Mouse (Mus musculus) liver, adult (tissue): ENCODE data around the gene Hspbap1.
A peak's percentile ranks its signal among the peaks of the same experiment; 100 is the strongest.

Experiments
- GATA4 ChIP-seq: IDR thresholded peaks from 2 replicates; pipeline ENCODE4 v1.6.1; 2014; ENCODE audit warnings: mild to moderate bottlenecking, low read length; ENCODE audit not compliant: insufficient replicate concordance

The Hspbap1 gene

GRCm38 (mm10) chr16:35769878-35770657, at the start of gene Hspbap1:
Hspbap1 (plus strand) TSS chr16:35770375.
- TF ChIP-seq GATA4, result peak; percentile 21; the same call in 1 of the 2 replicates

DNA sequence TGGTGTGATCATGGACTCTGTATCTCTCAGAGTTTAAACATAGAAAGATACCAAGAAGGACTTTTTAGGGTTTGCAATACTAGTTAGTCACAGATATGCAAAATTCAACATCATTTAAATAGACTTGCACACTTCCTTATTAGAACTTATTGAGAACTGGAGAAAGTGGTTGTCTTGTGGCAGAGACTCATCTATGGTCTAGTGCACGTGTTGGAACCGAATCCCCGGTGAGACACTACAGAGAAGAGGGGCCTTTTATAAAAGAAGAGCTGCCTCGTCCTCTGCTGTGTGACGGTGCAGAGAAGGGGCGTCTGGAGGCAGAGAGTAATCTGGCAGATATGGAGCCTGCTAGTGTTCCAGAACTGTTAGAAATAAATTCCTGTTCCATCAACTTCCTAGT, 45.6 kb upstream of the Hspbap1 start:
- no peak for TF ChIP-seq GATA4

DNA sequence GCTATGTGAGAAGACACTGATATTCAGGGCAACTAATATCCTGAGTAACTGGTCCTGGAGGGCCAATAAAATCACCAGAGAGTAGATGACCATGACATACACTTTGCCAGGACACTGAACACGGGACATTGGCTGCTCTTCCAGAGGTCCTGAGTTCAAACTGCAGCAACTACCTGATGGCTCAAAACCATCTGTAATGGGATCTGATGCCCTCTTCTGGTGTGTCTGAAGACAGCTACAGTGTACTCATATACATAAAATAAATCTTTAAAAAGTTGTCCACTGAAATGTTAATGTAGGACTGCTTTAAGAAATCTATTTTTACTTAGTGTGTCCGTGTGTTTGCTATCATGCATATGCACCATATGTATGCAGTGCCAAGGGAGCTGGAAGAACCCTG, 43.6 kb upstream of the Hspbap1 start:
- TF ChIP-seq GATA4, result no peak

DNA sequence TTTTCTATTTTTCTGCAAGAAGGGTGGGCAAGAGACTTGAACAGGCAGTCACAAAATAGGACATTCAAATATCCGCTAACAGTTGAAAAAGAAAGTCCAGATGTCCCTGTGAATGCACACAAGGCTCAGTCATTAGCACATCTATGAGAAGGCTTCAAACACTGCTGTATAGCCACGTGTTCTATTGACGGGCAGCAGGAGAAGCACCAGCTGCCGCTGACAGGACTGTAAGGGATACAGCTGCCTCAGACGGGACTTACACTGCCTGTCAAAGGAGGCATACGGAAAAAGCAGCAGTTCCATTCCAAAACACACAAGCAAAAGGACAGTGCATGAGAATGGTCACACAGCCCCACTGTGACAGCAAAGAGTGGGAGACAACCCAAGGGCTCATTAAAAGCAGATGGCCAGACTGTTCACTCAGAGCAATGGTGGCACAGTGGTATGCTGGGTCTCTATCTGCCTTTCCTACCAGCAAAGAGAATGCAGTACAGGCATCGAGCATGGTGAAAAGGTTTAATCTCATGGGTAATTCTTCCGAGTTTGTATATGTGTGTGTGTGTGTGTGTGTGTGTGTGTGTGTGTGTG, 40.9 kb upstream of the Hspbap1 start:
- no peak for TF ChIP-seq GATA4

DNA sequence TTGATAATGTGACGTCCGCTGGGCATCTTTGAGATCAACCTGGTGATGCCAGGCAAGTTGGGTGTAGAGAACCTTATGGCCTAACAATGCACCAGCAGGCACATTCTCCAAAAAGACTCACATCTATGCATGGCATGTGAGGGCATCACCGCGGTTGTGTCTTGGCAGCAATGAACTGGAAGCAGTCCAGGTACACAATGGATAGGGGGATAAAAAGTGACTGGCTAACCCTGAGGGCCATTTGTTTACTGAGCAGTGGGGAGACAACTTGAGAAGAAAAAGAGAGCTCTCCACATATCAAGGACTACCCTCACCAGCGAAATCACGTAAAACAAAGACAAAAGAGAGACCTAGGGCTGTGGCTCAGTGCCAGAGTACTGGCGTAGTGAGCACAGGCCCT, 38.1 kb upstream of the Hspbap1 start:
- TF ChIP-seq GATA4, result no peak

GRCm38 (mm10) chr16:35734038-35734437, 36.1 kb upstream of the Hspbap1 start:
- no peak for TF ChIP-seq GATA4

GRCm38 (mm10) chr16:35738096-35738767, 31.9 kb upstream of the Hspbap1 start:
- no peak for TF ChIP-seq GATA4

DNA sequence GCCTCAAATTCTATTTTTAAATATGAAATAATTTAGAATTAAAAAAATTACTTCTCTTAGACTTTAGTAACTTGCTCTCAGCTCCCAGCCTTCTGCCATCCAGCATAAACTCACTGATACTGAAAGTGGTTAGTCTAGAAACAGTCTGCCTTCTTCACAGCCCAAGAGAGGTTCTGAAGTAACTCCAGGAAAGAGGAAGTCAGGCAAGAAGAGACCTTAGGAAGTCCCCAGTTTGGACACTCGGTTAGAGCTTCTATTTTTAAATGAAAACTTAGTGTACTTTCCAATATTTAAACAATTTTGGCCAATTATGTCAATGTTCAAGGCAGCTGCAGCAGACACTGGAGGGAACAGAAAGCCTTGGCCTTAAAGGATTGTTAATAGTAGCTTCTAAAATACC, 30.6 kb upstream of the Hspbap1 start:
- no peak for TF ChIP-seq GATA4

GRCm38 (mm10) chr16:35740357-35740756, 29.8 kb upstream of the Hspbap1 start:
- TF ChIP-seq GATA4, result no peak

- TF ChIP-seq GATA4, result no peak
Measured at GRCm38 (mm10) chr16:35740943-35741342, 29.2 kb upstream of the Hspbap1 start.

DNA sequence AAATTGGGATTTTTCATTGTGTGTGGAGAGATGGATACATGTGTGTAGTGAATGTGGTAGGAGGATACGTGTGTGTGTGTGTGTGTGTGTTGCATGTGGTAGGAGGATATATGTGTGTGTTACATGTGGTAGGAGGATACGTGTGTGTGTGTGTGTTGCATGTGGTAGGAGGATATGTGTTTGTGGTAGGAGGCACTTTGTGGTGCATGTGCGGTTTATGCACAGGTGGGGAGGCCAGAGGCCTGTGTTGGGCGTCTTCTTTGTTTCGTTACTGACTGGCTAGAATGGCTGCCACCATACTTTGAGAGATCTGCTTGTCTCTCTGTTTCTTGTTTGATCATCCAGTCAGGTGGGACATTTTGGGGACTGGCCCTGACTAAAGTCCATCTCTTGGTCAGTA, 28.6 kb upstream of the Hspbap1 start:
- no peak for TF ChIP-seq GATA4

DNA sequence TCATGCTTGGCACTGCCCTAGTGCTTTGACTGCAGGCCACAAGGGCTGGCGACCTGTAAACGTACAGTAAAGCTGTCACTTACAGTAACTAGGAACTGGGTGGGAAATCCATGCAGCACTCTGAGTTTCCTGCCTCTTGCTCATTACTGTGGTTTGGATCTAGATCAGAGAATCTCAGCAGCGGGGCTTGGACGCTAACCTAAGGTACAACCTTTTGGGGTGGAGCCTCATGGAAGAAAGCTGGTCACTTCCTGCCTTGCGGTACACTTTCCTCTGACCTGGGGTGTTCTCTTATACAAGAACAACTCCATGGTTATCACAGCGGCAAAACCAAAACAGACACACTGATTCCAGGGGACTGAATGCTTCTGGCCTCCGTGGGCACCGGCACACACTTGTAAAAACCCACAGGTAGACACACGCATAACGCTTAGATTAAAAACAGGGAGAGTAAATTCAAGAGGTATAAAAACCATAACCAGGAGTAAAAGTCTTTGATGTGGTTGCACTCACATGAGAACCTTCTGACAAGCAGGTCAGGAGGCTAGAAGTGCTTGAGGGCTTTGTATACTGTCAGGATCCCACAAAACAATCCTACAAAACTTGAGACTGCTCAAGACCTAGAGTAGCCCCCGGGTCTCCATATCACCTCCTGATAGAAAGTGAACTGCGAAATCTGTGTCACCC, 27.8 kb upstream of the Hspbap1 start:
- no peak for TF ChIP-seq GATA4

DNA sequence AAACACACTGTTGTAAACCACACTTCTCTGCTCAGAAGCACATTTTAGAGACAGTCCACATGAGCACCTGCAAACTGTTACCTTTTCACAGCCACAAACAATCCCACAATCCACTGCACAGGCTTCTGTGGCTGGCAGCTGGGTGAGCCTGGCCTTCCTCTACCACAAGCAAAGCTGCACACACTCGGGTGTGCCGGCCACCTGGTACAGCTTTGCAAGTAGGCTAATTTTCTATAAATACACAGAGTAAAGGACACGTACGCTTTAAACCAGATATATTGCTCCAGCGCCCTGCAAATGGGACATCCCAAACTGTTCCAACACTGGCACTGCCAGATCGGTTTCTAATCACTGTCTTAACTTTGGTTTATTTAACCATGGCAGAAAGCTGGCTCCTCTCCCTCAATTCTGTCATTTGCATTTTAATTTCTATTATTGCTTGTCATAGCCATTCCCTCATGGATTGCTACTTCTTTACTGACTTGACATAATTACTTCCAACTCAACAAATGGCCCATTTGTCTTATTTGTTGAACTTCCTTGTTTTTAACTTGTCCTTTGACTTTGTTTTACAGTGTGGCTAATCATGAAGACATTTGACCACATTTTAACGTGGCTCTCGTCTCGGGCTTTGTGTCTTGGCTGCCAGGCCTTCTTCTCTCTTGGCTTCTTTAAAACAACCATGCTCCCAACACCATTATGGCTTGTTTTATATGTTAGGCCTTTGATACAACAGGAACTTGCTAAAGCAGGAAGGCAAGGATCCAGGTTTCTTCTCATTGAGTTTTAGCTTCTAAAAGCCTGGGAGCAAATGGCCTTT, 22.5 kb upstream of the Hspbap1 start:
- TF ChIP-seq GATA4, result no peak

- TF ChIP-seq GATA4, result no peak
Measured at GRCm38 (mm10) chr16:35748237-35748603, 22.0 kb upstream of the Hspbap1 start.

- no peak for TF ChIP-seq GATA4
Measured at GRCm38 (mm10) chr16:35749385-35749784, 20.8 kb upstream of the Hspbap1 start.
